ENCODE assay signal across 19 mouse cellular contexts in genomic region chr7:93795210-93795609, GRCm38 (mm10).
DNase-seq lines count a peak whose midpoint lies in the region; ATAC-seq and TF ChIP-seq lines count a peak whose summit lies in the region.
"Had no signal": no experiment of that assay in that cellular context is flagged by ENCODE, and none has a peak within 500 bp of the region (broad histone marks: within the 10 kb centered on the region; RNA-seq: fewer than 3 reads in every experiment).

No protein-coding gene starts in this region.

- H3K4me1 ChIP-seq in kidney, adult 2 months (ENCODE audit: control insufficient read depth, insufficient read depth, low read length) = no peaks in the 10 kb centered on the region
- H3K4me1 ChIP-seq in neural tube, embryonic 15.5 days = no peaks in the 10 kb centered on the region
- H3K4me1 ChIP-seq: embryonic facial prominence, embryonic 15.5 days; forebrain, embryonic 12.5 days; heart, embryonic 15.5 days; limb, embryonic 12.5 days; midbrain, embryonic 15.5 days; neural tube, embryonic 13.5 days; stomach, embryonic 15.5 days had no signal

- no peak overlapping the region for H3K4me3 ChIP-seq in kidney, adult 2 months (ENCODE audit: insufficient read depth, low read depth, low read length)
- H3K4me3 ChIP-seq in neural tube, embryonic 15.5 days (replicated peaks) = no peak overlapping the region
- no peak overlapping the region for H3K4me3 ChIP-seq in myocyte
- H3K4me3 ChIP-seq: embryonic facial prominence, embryonic 15.5 days; forebrain, embryonic 12.5 days; heart, embryonic 15.5 days; limb, embryonic 12.5 days; midbrain, embryonic 15.5 days; neural tube, embryonic 13.5 days; stomach, embryonic 15.5 days had no signal

- DNase-seq in kidney, adult 2 months = peak; percentile 2
- no peak for DNase-seq in kidney, adult 9 months
- DNase-seq in neural tube, embryonic 10.5 days (ENCODE audit: extremely low spot score, low spot score) = peak; percentile 15
- peak; percentile 4 for DNase-seq in embryo, embryonic 9.5 days (ENCODE audit: extremely low spot score)
- DNase-seq in layer of hippocampus, postnatal 25 days (ENCODE audit: extremely low spot score in 1 of 2, low spot score in 1 of 2) = no peak
- no peak for DNase-seq in adrenal gland, adult (ENCODE audit: inconsistent age in 2 of 2, low spot score in 1 of 2)
- DNase-seq: adrenal gland, postnatal 36 days; cerebellum, postnatal 14 days; kidney, postnatal 4 days; lung, postnatal 36 days had no signal

- H3K27me3 ChIP-seq in kidney, adult 2 months (replicated peaks; ENCODE audit: control insufficient read depth, insufficient read depth, low read length) = no peaks in the 10 kb centered on the region
- H3K27me3 ChIP-seq in neural tube, embryonic 15.5 days (replicated peaks) = no peaks in the 10 kb centered on the region
- H3K27me3 ChIP-seq in myocyte (ENCODE audit: control insufficient read depth, insufficient read depth, insufficient read length) = no peaks in the 10 kb centered on the region
- H3K27me3 ChIP-seq: embryonic facial prominence, embryonic 15.5 days; forebrain, embryonic 12.5 days; heart, embryonic 15.5 days; limb, embryonic 12.5 days; midbrain, embryonic 15.5 days; neural tube, embryonic 13.5 days; stomach, embryonic 15.5 days had no signal

- no peak overlapping the region for H3K4me2 ChIP-seq in neural tube, embryonic 15.5 days
- peak overlapping the region; percentile 13 for H3K4me2 ChIP-seq in myocyte (ENCODE audit: low read depth)
- H3K4me2 ChIP-seq: embryonic facial prominence, embryonic 15.5 days; forebrain, embryonic 12.5 days; heart, embryonic 15.5 days; limb, embryonic 12.5 days; midbrain, embryonic 15.5 days; neural tube, embryonic 13.5 days; stomach, embryonic 15.5 days had no signal

- H3K36me3 ChIP-seq in kidney, adult 2 months (ENCODE audit: control insufficient read depth, insufficient read depth, low read length) = no peaks in the 10 kb centered on the region
- H3K36me3 ChIP-seq in neural tube, embryonic 15.5 days = no peaks in the 10 kb centered on the region
- H3K36me3 ChIP-seq in myocyte (ENCODE audit: control insufficient read depth, insufficient read depth) = no peaks in the 10 kb centered on the region
- H3K36me3 ChIP-seq: embryonic facial prominence, embryonic 15.5 days; forebrain, embryonic 12.5 days; heart, embryonic 15.5 days; limb, embryonic 12.5 days; midbrain, embryonic 15.5 days; neural tube, embryonic 13.5 days; stomach, embryonic 15.5 days had no signal

- TF ChIP-seq CTCF in kidney, adult 2 months (conservative IDR thresholded peaks at IDR 0.05; ENCODE audit: insufficient read depth, insufficient read length, low read depth, low read length) = no peak

- WGBS in kidney, adult 2 months = 40% methylated on average over 3 of the region's 3 CpGs
- WGBS in neural tube, embryonic 15.5 days = 39% methylated on average over 3 of the region's 3 CpGs

- no peaks in the 10 kb centered on the region for H3K9me3 ChIP-seq in neural tube, embryonic 15.5 days (replicated peaks)
- H3K9me3 ChIP-seq: embryonic facial prominence, embryonic 15.5 days; forebrain, embryonic 12.5 days; heart, embryonic 15.5 days; limb, embryonic 12.5 days; midbrain, embryonic 15.5 days; neural tube, embryonic 13.5 days; stomach, embryonic 15.5 days had no signal

- no peak for ATAC-seq in neural tube, embryonic 15.5 days (ENCODE audit: low FRiP score)
- ATAC-seq: midbrain, embryonic 15.5 days had no signal

- H3K27ac ChIP-seq in kidney, adult 2 months (ENCODE audit: insufficient read depth, low read depth, low read length) = no peak overlapping the region
- no peak overlapping the region for H3K27ac ChIP-seq in neural tube, embryonic 15.5 days (replicated peaks)
- H3K27ac ChIP-seq: embryonic facial prominence, embryonic 15.5 days; forebrain, embryonic 12.5 days; heart, embryonic 15.5 days; limb, embryonic 12.5 days; midbrain, embryonic 15.5 days; neural tube, embryonic 13.5 days; stomach, embryonic 15.5 days had no signal

- no peak for TF ChIP-seq POLR2A in kidney, adult 2 months (IDR thresholded peaks at IDR 0.05; ENCODE audit: low read depth, low read length)
- TF ChIP-seq POLR2A in myocyte (IDR thresholded peaks at IDR 0.05; ENCODE audit: insufficient read length, low read depth) = no peak

- H3K79me2 ChIP-seq in myocyte (ENCODE audit: control insufficient read depth, insufficient read depth) = no peaks in the 10 kb centered on the region

- H3ac ChIP-seq in myocyte (ENCODE audit: control insufficient read depth, insufficient read length) = no peak overlapping the region

- no peak overlapping the region for H3K9ac ChIP-seq in neural tube, embryonic 15.5 days (replicated peaks)
- H3K9ac ChIP-seq: embryonic facial prominence, embryonic 15.5 days; forebrain, embryonic 12.5 days; heart, embryonic 15.5 days; limb, embryonic 12.5 days; midbrain, embryonic 15.5 days; neural tube, embryonic 13.5 days; stomach, embryonic 15.5 days had no signal

TF ChIP-seq in myocyte, 11 proteins besides CTCF, POLR2A, EP300 and RAD21:
- no peak for TF ChIP-seq USF1 (IDR thresholded peaks at IDR 0.05; ENCODE audit: low read depth)
- peak in 1 of 3 experiments; percentile 30 for TF ChIP-seq MYOG (IDR thresholded peaks at IDR 0.05; ENCODE audit: control insufficient read depth in 1 of 3, insufficient read depth in 1 of 3, insufficient read length in 2 of 3, low read depth in 2 of 3)
TF ChIP-seq in myocyte: peak in this region for 1.

Comparison
In these comparisons a context has a peak if more than half of its experiments do, and no peak if none do; other contexts are left out.
1. DNase-seq: peak in kidney, adult 2 months (single experiment), neural tube, embryonic 10.5 days (single experiment) and embryo, embryonic 9.5 days (single experiment); none in kidney, adult 9 months (single experiment), layer of hippocampus, postnatal 25 days (0 of 2) and adrenal gland, adult (0 of 2).